8 mouse cellular contexts compared by ENCODE assay signal in the genomic region with DNA sequence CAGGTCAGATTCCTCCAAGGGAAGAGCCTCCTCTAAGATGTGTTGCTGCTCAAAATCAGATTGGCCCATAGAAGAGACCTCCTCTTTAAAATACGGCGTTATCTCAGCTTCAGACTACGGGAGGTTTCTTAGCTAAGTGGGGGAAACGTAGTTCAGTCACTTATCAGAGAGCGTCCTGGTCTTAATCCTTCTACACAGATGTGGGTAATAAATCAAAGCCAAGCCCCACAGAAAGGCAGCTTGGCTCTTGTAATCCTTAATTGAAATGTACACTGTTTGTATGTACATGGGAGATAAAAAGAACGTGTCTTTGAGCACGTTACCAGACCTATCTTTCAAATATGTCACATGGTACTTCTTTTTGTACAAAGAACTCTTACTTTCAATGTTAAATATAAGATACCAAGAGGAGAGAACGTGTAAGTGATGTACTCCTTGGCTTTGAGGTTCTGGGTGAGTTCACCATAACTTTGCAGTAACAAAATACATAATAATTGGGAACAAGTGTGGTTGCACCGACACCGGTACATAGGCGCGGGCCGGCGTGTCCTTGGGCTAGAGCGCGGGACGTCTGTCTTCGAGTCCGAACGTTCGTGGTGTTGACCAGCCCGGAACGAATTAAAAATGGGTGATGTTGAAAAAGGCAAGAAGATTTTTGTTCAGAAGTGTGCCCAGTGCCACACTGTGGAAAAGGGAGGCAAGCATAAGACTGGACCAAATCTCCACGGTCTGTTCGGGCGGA. TPM values are rescaled to one million over a fixed set of nuclear protein-coding genes. Genes with fewer than 3 reads are reported as not detected.
DNase-seq lines count a peak whose midpoint lies in the region; ATAC-seq and TF ChIP-seq lines count a peak whose summit lies in the region.
"Not testable (repeated sequence)": the region's sequence is repeated elsewhere in the genome, so short reads cannot be mapped to it uniquely, and the experiment has no call there.

TSS of gene Gm10053 (plus strand) at position 558 of the 742 bp plus-strand sequence.

- not testable (repeated sequence) for H3K4me1 ChIP-seq in embryonic facial prominence, embryonic 14.5 days (ENCODE audit: control insufficient read depth, insufficient read depth, low read length); kidney, postnatal 0 days (replicated peaks; ENCODE audit: insufficient read depth, low read length); limb, embryonic 13.5 days; midbrain, embryonic 11.5 days (ENCODE audit: control insufficient read depth, insufficient read depth, low read length); testis, adult 2 months (ENCODE audit: control insufficient read depth, insufficient read depth, low read length)

- not testable (repeated sequence) for H3K27ac ChIP-seq in embryonic facial prominence, embryonic 14.5 days (replicated peaks; ENCODE audit: low read depth, low read length); kidney, postnatal 0 days; limb, embryonic 13.5 days; midbrain, embryonic 11.5 days (ENCODE audit: low read depth, low read length); testis, adult 2 months (ENCODE audit: control insufficient read depth, insufficient read depth, low read depth, low read length)

- intact Hi-C loops in heart, postnatal 36 days (cut with DNase I), result not testable (repeated sequence)

- 78% methylated on average over 19 of the region's 26 CpGs for WGBS in embryonic facial prominence, embryonic 14.5 days
- 70% methylated on average over 23 of the region's 26 CpGs for WGBS in kidney, postnatal 0 days
- WGBS in limb, embryonic 13.5 days, result 68% methylated on average over 23 of the region's 26 CpGs
- 89% methylated on average over 23 of the region's 26 CpGs for WGBS in midbrain, embryonic 11.5 days

- H3K4me3 ChIP-seq in embryonic facial prominence, embryonic 14.5 days (ENCODE audit: low read depth, low read length); kidney, postnatal 0 days (replicated peaks; ENCODE audit: low read depth, low read length); limb, embryonic 13.5 days; midbrain, embryonic 11.5 days (ENCODE audit: low read depth, low read length); testis, adult 2 months (ENCODE audit: control insufficient read depth, low read depth, low read length): not testable (repeated sequence)

- not testable (repeated sequence) for TF ChIP-seq CTCF in kidney, postnatal 0 days (IDR thresholded peaks at IDR 0.05; ENCODE audit: low read depth); testis, adult 2 months (IDR thresholded peaks at IDR 0.05; ENCODE audit: control insufficient read depth, insufficient read depth, insufficient replicate concordance, low read depth, low read length)

- not testable (repeated sequence) for H3K27me3 ChIP-seq in embryonic facial prominence, embryonic 14.5 days (replicated peaks; ENCODE audit: control insufficient read depth, insufficient read depth, low read length); kidney, postnatal 0 days (ENCODE audit: insufficient read depth, low read length); limb, embryonic 13.5 days; midbrain, embryonic 11.5 days (ENCODE audit: control insufficient read depth, insufficient read depth, low read length); testis, adult 2 months (ENCODE audit: control insufficient read depth, insufficient read depth, low read length)

- not testable (repeated sequence) for H3K4me2 ChIP-seq in embryonic facial prominence, embryonic 14.5 days (ENCODE audit: low read depth, low read length); kidney, postnatal 0 days (ENCODE audit: low read length); limb, embryonic 13.5 days (replicated peaks); midbrain, embryonic 11.5 days

- H3K36me3 ChIP-seq in embryonic facial prominence, embryonic 14.5 days (ENCODE audit: control insufficient read depth, insufficient read depth, low read length); kidney, postnatal 0 days (ENCODE audit: insufficient read depth, low read length); limb, embryonic 13.5 days; midbrain, embryonic 11.5 days (ENCODE audit: control insufficient read depth, insufficient read depth, low read length); testis, adult 2 months (ENCODE audit: control insufficient read depth, insufficient read depth, low read length): not testable (repeated sequence)

- not testable (repeated sequence) for H3K9ac ChIP-seq in embryonic facial prominence, embryonic 14.5 days (ENCODE audit: low read depth, low read length); kidney, postnatal 0 days (ENCODE audit: low read depth, low read length); limb, embryonic 13.5 days; midbrain, embryonic 11.5 days (ENCODE audit: low read length)

- not testable (repeated sequence) for DNase-seq in adrenal gland, adult 18-20 months (ENCODE audit: low spot score in 2 of 2); embryonic facial prominence, embryonic 14.5 days (ENCODE audit: low spot score); gastrocnemius, postnatal 25 days; heart, postnatal 36 days; kidney, postnatal 0 days (ENCODE audit: low spot score); midbrain, embryonic 11.5 days (ENCODE audit: low spot score, missing footprints)

- not testable (repeated sequence) for ATAC-seq in embryonic facial prominence, embryonic 14.5 days (ENCODE audit: low read depth); kidney, postnatal 0 days (replicated peaks; ENCODE audit: low FRiP score, low read depth); limb, embryonic 13.5 days (ENCODE audit: low FRiP score, low read depth); midbrain, embryonic 11.5 days (ENCODE audit: low FRiP score)

- not testable (repeated sequence) for H3K9me3 ChIP-seq in embryonic facial prominence, embryonic 14.5 days (ENCODE audit: control insufficient read depth, low read length); kidney, postnatal 0 days (replicated peaks; ENCODE audit: low read length); limb, embryonic 13.5 days; midbrain, embryonic 11.5 days (ENCODE audit: control insufficient read depth, low read length)

- TF ChIP-seq POLR2A in testis, adult 2 months (IDR thresholded peaks at IDR 0.05; ENCODE audit: control insufficient read depth, low read depth, low read length), result not testable (repeated sequence)

RNA-seq across cellular contexts. Expression of gene Gm10053, which starts in this region (rescaled TPM):
- 100 to 1,000 TPM; 257 to 508 TPM for total RNA-seq in adrenal gland, adult 18-20 months (2021)
- polyA plus RNA-seq in embryonic facial prominence, embryonic 14.5 days (2014; fragmentation: Nextera tagmentation; extraction: Ambion mirVana), result 229 and 272 TPM in 2 replicates
- total RNA-seq in gastrocnemius, postnatal 25 days (2021), result 100 to 1,000 TPM; 601 to 620 TPM
- total RNA-seq in heart, postnatal 36 days (2021), result 1,000 to 10,000 TPM in 1 of 2 experiments, 100 to 1,000 TPM in 1; 986 to 1,083 TPM
- 458 and 466 TPM in 2 replicates for polyA plus RNA-seq in kidney, postnatal 0 days (2015; fragmentation: Nextera tagmentation; extraction: Ambion mirVana)
- polyA plus RNA-seq in limb, embryonic 13.5 days (2015; fragmentation: Nextera tagmentation; extraction: Ambion mirVana), result 206 and 218 TPM in 2 replicates
- polyA plus RNA-seq in midbrain, embryonic 11.5 days (2014; fragmentation: Nextera tagmentation; extraction: Ambion mirVana), result 270 and 273 TPM in 2 replicates
- polyA plus RNA-seq in testis, adult 2 months (2012; rRNA removed), result 10.2 and 14.2 TPM in 2 replicates

Comparison
In these comparisons a context has a peak if more than half of its experiments do, and no peak if none do; other contexts are left out.
1. RNA of gene Gm10053 (polyA plus RNA-seq): 458 to 466 TPM in kidney, postnatal 0 days, 270 to 273 TPM in midbrain, embryonic 11.5 days, 229 to 272 TPM in embryonic facial prominence, embryonic 14.5 days and 206 to 218 TPM in limb, embryonic 13.5 days; 10.2 to 14.2 TPM in testis, adult 2 months; every median in the first group is over 10 times any median in the second.